Mouse (Mus musculus) heart, adult 18-20 months (tissue): Measurements from ENCODE around the gene Mtcl1. TPM values are rescaled to one million over a fixed set of nuclear protein-coding genes. Genes with fewer than 3 reads are reported as not detected.

Source experiments
- DNase-seq, 2 experiments: peaks; one replicate each; pipeline ENCODE4 v3.0.0; 2021 to 2022; ENCODE audit warnings: mixed read lengths in 1 of 2
- total RNA-seq, 2 experiments: library from RNA; stranded (reverse); gene quantifications; 2 replicates each; pipeline ENCODE4 v1.2.3; 2021

Gene Mtcl1
- total RNA-seq, 2 experiments from 2014 or later = 4.3 to 4.9 TPM

- no peak for DNase-seq
Measured at GRCm38 (mm10) chr17:66324836-66325235, 124.7 kb downstream of the Mtcl1 start.

GRCm38 (mm10) chr17:66322646-66323255 is 126.8 kb downstream of the Mtcl1 start:
- no peak for DNase-seq

GRCm38 (mm10) chr17:66321933-66322332 is 127.6 kb downstream of the Mtcl1 start:
- DNase-seq = no peak

GRCm38 (mm10) chr17:66320716-66321372 is 128.7 kb downstream of the Mtcl1 start:
- DNase-seq = no peak

GRCm38 (mm10) chr17:66318031-66318430 is 131.5 kb downstream of the Mtcl1 start:
- DNase-seq = no peak

- DNase-seq = no peak
Measured at GRCm38 (mm10) chr17:66317576-66317975, 132.0 kb downstream of the Mtcl1 start.

- no peak for DNase-seq
Measured at GRCm38 (mm10) chr17:66317156-66317555, 132.4 kb downstream of the Mtcl1 start.

GRCm38 (mm10) chr17:66315451-66315850 is 134.1 kb downstream of the Mtcl1 start:
- no peak for DNase-seq

GRCm38 (mm10) chr17:66314566-66315285 is 134.8 kb downstream of the Mtcl1 start:
- DNase-seq = no peak

GRCm38 (mm10) chr17:66301906-66302305 is 147.6 kb downstream of the Mtcl1 start:
- DNase-seq = no peak

- no peak for DNase-seq
Measured at GRCm38 (mm10) chr17:66301267-66301666, 148.3 kb downstream of the Mtcl1 start.

- DNase-seq = no peak
Measured at GRCm38 (mm10) chr17:66297721-66298120, 151.8 kb downstream of the Mtcl1 start.

- DNase-seq = peak in 1 of 2 experiments; percentile 41
Measured at GRCm38 (mm10) chr17:66293581-66293980, 156.0 kb downstream of the Mtcl1 start.

GRCm38 (mm10) chr17:66289894-66290293 is 159.7 kb downstream of the Mtcl1 start:
- no peak for DNase-seq

Other genes starting within 250 kb of the Mtcl1 start
- gene Rab12, start 70.0 kb upstream of the Mtcl1 start, total RNA-seq = 100 to 1,000 TPM; 204 to 226 TPM
- not detected for gene Themis3, start 144.9 kb upstream of the Mtcl1 start, total RNA-seq